Mouse (Mus musculus) NIH3T3 (cell line): ENCODE data around the gene Myo10.

ENCODE experiments used
- DNase-seq: peaks from one replicate; pipeline ENCODE4 v3.0.0-alpha.2; 2012; ENCODE audit warnings: low read depth

Gene Myo10

GRCm38 (mm10) chr15:25622200-25622866, at the start of gene Myo10:
TSS of gene Myo10 (plus strand) at chr15:25622525.
- peak; percentile 100 for DNase-seq

GRCm38 (mm10) chr15:25573113-25573512, 49.2 kb upstream of the Myo10 start:
- no peak for DNase-seq

GRCm38 (mm10) chr15:25573876-25574601, 48.3 kb upstream of the Myo10 start:
- DNase-seq = no peak

GRCm38 (mm10) chr15:25577327-25578051, 44.8 kb upstream of the Myo10 start:
- DNase-seq = peak; percentile 91

- peak; percentile 58 for DNase-seq
Observed at GRCm38 (mm10) chr15:25578369-25578768, 44.0 kb upstream of the Myo10 start.

GRCm38 (mm10) chr15:25580731-25581130, 41.6 kb upstream of the Myo10 start:
- no peak for DNase-seq

- DNase-seq = no peak
Observed at GRCm38 (mm10) chr15:25582055-25582454, 40.3 kb upstream of the Myo10 start.

GRCm38 (mm10) chr15:25583361-25583760, 39.0 kb upstream of the Myo10 start:
- DNase-seq = no peak

GRCm38 (mm10) chr15:25586828-25587227, 35.5 kb upstream of the Myo10 start:
- no peak for DNase-seq

- DNase-seq = no peak
Observed at GRCm38 (mm10) chr15:25587943-25588342, 34.4 kb upstream of the Myo10 start.

GRCm38 (mm10) chr15:25589318-25589902, 32.9 kb upstream of the Myo10 start:
- no peak for DNase-seq

GRCm38 (mm10) chr15:25589916-25590315, 32.4 kb upstream of the Myo10 start:
- DNase-seq = peak; percentile 59

- no peak for DNase-seq
Observed at GRCm38 (mm10) chr15:25590891-25591290, 31.4 kb upstream of the Myo10 start.

- DNase-seq = no peak
Observed at GRCm38 (mm10) chr15:25591964-25592363, 30.4 kb upstream of the Myo10 start.

GRCm38 (mm10) chr15:25593469-25594150, 28.7 kb upstream of the Myo10 start:
- no peak for DNase-seq

- no peak for DNase-seq
Observed at GRCm38 (mm10) chr15:25598313-25598712, 24.0 kb upstream of the Myo10 start.

- DNase-seq = no peak
Observed at GRCm38 (mm10) chr15:25602306-25602705, 20.0 kb upstream of the Myo10 start.

- no peak for DNase-seq
Observed at GRCm38 (mm10) chr15:25603286-25603685, 19.0 kb upstream of the Myo10 start.

GRCm38 (mm10) chr15:25604231-25604630, 18.1 kb upstream of the Myo10 start:
- no peak for DNase-seq

- DNase-seq = no peak
Observed at GRCm38 (mm10) chr15:25605376-25605775, 16.9 kb upstream of the Myo10 start.

GRCm38 (mm10) chr15:25608742-25609141, 13.6 kb upstream of the Myo10 start:
- DNase-seq = no peak

- no peak for DNase-seq
Observed at GRCm38 (mm10) chr15:25609253-25609652, 13.1 kb upstream of the Myo10 start.
